Comparison of ENCODE assay signal across 21 mouse cellular contexts in genomic region chrX:139780988-139781387, GRCm38 (mm10). TPM values are rescaled to one million over a fixed set of nuclear protein-coding genes. Genes with fewer than 3 reads are reported as not detected.
A peak's percentile ranks its signal among the peaks of the same experiment; 100 is the strongest.
DNase-seq lines count a peak whose midpoint lies in the region; ATAC-seq and TF ChIP-seq lines count a peak whose summit lies in the region.
"Had no signal": no experiment of that assay in that cellular context is flagged by ENCODE, and none has a peak within 500 bp of the region (broad histone marks: within the 10 kb centered on the region; RNA-seq: fewer than 3 reads in every experiment).

No protein-coding gene starts in this region.

- H3K27ac ChIP-seq in lung, embryonic 14.5 days (ENCODE audit: low read depth): no peak overlapping the region
- no peak overlapping the region for H3K27ac ChIP-seq in liver, embryonic 15.5 days (replicated peaks)
- no peak overlapping the region for H3K27ac ChIP-seq in midbrain, embryonic 10.5 days (replicated peaks)
- H3K27ac ChIP-seq: forebrain, embryonic 13.5 days; heart, embryonic 13.5 days; limb, embryonic 13.5 days; neural tube, embryonic 15.5 days had no signal

- no peaks in the 10 kb centered on the region for H3K36me3 ChIP-seq in lung, embryonic 14.5 days (ENCODE audit: insufficient read depth)
- H3K36me3 ChIP-seq in liver, embryonic 15.5 days (replicated peaks): no peaks in the 10 kb centered on the region
- H3K36me3 ChIP-seq in midbrain, embryonic 10.5 days: no peaks in the 10 kb centered on the region
- H3K36me3 ChIP-seq: heart, embryonic 13.5 days; limb, embryonic 13.5 days; neural tube, embryonic 15.5 days had no signal

- no peak overlapping the region for H3K4me3 ChIP-seq in lung, embryonic 14.5 days (ENCODE audit: low read depth, low read length)
- no peak overlapping the region for H3K4me3 ChIP-seq in liver, embryonic 15.5 days (replicated peaks)
- no peak overlapping the region for H3K4me3 ChIP-seq in midbrain, embryonic 10.5 days
- H3K4me3 ChIP-seq: forebrain, embryonic 13.5 days; heart, embryonic 13.5 days; limb, embryonic 13.5 days; myocyte; neural tube, embryonic 15.5 days had no signal

- 23% methylated on average over 3 of the region's 3 CpGs for WGBS in lung, embryonic 14.5 days
- WGBS in liver, embryonic 15.5 days (ENCODE audit: insufficient replicate concordance): 24% methylated on average over 3 of the region's 3 CpGs
- 69% methylated on average over 3 of the region's 3 CpGs for WGBS in midbrain, embryonic 10.5 days

- H3K4me1 ChIP-seq in lung, embryonic 14.5 days (ENCODE audit: insufficient read depth): no peaks in the 10 kb centered on the region
- H3K4me1 ChIP-seq in liver, embryonic 15.5 days (replicated peaks): peaks cover 20% of the 10 kb centered on the region
- H3K4me1 ChIP-seq in midbrain, embryonic 10.5 days: peaks cover 38% of the 10 kb centered on the region
- H3K4me1 ChIP-seq: limb, embryonic 13.5 days; neural tube, embryonic 15.5 days had no signal

- no peaks in the 10 kb centered on the region for H3K27me3 ChIP-seq in lung, embryonic 14.5 days (ENCODE audit: insufficient read depth, low read length)
- H3K27me3 ChIP-seq in liver, embryonic 15.5 days: no peaks in the 10 kb centered on the region
- H3K27me3 ChIP-seq in midbrain, embryonic 10.5 days (ENCODE audit: low read depth, poor library complexity, severe bottlenecking): peaks cover 97% of the 10 kb centered on the region
- H3K27me3 ChIP-seq: forebrain, embryonic 13.5 days; heart, embryonic 13.5 days had no signal

- no peak for TF ChIP-seq CTCF in lung, embryonic 14.5 days (IDR thresholded peaks at IDR 0.05; ENCODE audit: low read depth)

- H3K9me3 ChIP-seq in lung, embryonic 14.5 days (ENCODE audit: low read depth, low read length): no peaks in the 10 kb centered on the region
- H3K9me3 ChIP-seq in liver, embryonic 15.5 days (replicated peaks): no peaks in the 10 kb centered on the region
- H3K9me3 ChIP-seq in midbrain, embryonic 10.5 days (replicated peaks): no peaks in the 10 kb centered on the region
- H3K9me3 ChIP-seq: forebrain, embryonic 13.5 days; heart, embryonic 13.5 days; limb, embryonic 13.5 days; neural tube, embryonic 15.5 days had no signal

- H3K9ac ChIP-seq in lung, embryonic 14.5 days: no peak overlapping the region
- H3K9ac ChIP-seq in liver, embryonic 15.5 days: no peak overlapping the region
- H3K9ac ChIP-seq: forebrain, embryonic 13.5 days; heart, embryonic 13.5 days; limb, embryonic 13.5 days; neural tube, embryonic 15.5 days had no signal

- peak; percentile 77 for ATAC-seq in lung, embryonic 14.5 days (ENCODE audit: insufficient read depth)
- ATAC-seq in common myeloid progenitor, adult 5-6 weeks (replicated peaks; ENCODE audit: low read depth, poor library complexity, severe bottlenecking): peak; percentile 42; the same call in 1 of the 2 replicates
- peak; percentile 75 for ATAC-seq in liver, embryonic 15.5 days (ENCODE audit: insufficient read depth)
- ATAC-seq in megakaryocyte-erythroid progenitor cell, adult 5-6 weeks (replicated peaks; ENCODE audit: low FRiP score, low TSS enrichment, poor library complexity, severe bottlenecking): peak; percentile 88
- ATAC-seq: activated CD4-positive, CD25-positive, alpha-beta regulatory T cell, adult 4 months; forebrain, embryonic 13.5 days; Patski had no signal

- no peak overlapping the region for H3K4me2 ChIP-seq in lung, embryonic 14.5 days
- no peak overlapping the region for H3K4me2 ChIP-seq in liver, embryonic 15.5 days
- H3K4me2 ChIP-seq: forebrain, embryonic 13.5 days; heart, embryonic 13.5 days; limb, embryonic 13.5 days; neural tube, embryonic 15.5 days had no signal

- peak; percentile 51 for DNase-seq in lung, embryonic 14.5 days
- no peak for DNase-seq in lung, postnatal 25 days (ENCODE audit: low spot score)
- no peak for DNase-seq in midbrain, embryonic 10.5 days (ENCODE audit: low spot score)
- no peak for DNase-seq in urinary bladder, postnatal 25 days (ENCODE audit: low spot score)
- DNase-seq: cerebellum, adult 11 months; cerebellum, postnatal 14 days; heart, postnatal 36 days; kidney, adult 9 months; kidney, postnatal 36 days; layer of hippocampus, adult 9-11 months; thymus, postnatal 14 days had no signal

RNA-seq across cellular contexts. Expression of gene Ripply1, which starts 1.2 kb away (rescaled TPM):
- polyA plus RNA-seq in lung, embryonic 14.5 days (2014; fragmentation: Nextera tagmentation; extraction: Ambion mirVana): not detected in 2 replicates
- total RNA-seq in common myeloid progenitor, adult 5-6 weeks (2017): not detected in 2 replicates
- polyA plus RNA-seq in liver, embryonic 15.5 days (2015; fragmentation: Nextera tagmentation; extraction: Ambion mirVana): not detected in 2 replicates
- not detected in 2 replicates for total RNA-seq in megakaryocyte-erythroid progenitor cell, adult 5-6 weeks (2014; fragmentation: Nextera tagmentation)
- total RNA-seq in megakaryocyte-erythroid progenitor cell, adult 5-6 weeks (2017): not detected in 2 replicates
- polyA plus RNA-seq in midbrain, embryonic 10.5 days (2016; fragmentation: Nextera tagmentation; extraction: Ambion mirVana): 0.68 and 1.1 TPM in 2 replicates
- total RNA-seq: heart, postnatal 36 days had no signal
- polyA plus RNA-seq: activated CD4-positive, CD25-positive, alpha-beta regulatory T cell, adult 4 months; forebrain, embryonic 13.5 days; heart, embryonic 13.5 days had no signal

RNA-seq across cellular contexts. Expression of gene Cldn2, which starts 19.6 kb away (rescaled TPM):
- not detected in 2 replicates for polyA plus RNA-seq in lung, embryonic 14.5 days (2014; fragmentation: Nextera tagmentation; extraction: Ambion mirVana)
- total RNA-seq in common myeloid progenitor, adult 5-6 weeks (2017): not detected in 2 replicates
- 0.73 and 0.85 TPM in 2 replicates for polyA plus RNA-seq in liver, embryonic 15.5 days (2015; fragmentation: Nextera tagmentation; extraction: Ambion mirVana)
- total RNA-seq in megakaryocyte-erythroid progenitor cell, adult 5-6 weeks (2014; fragmentation: Nextera tagmentation): not detected in 2 replicates
- not detected in 2 replicates for total RNA-seq in megakaryocyte-erythroid progenitor cell, adult 5-6 weeks (2017)
- polyA plus RNA-seq in midbrain, embryonic 10.5 days (2016; fragmentation: Nextera tagmentation; extraction: Ambion mirVana): 0.11 and 0.15 TPM in 2 replicates
- total RNA-seq: heart, postnatal 36 days had no signal
- polyA plus RNA-seq: activated CD4-positive, CD25-positive, alpha-beta regulatory T cell, adult 4 months had no signal
